Mouse (Mus musculus): ENCODE data around the gene Ctnna2.

Ctnna2 gene

DNA sequence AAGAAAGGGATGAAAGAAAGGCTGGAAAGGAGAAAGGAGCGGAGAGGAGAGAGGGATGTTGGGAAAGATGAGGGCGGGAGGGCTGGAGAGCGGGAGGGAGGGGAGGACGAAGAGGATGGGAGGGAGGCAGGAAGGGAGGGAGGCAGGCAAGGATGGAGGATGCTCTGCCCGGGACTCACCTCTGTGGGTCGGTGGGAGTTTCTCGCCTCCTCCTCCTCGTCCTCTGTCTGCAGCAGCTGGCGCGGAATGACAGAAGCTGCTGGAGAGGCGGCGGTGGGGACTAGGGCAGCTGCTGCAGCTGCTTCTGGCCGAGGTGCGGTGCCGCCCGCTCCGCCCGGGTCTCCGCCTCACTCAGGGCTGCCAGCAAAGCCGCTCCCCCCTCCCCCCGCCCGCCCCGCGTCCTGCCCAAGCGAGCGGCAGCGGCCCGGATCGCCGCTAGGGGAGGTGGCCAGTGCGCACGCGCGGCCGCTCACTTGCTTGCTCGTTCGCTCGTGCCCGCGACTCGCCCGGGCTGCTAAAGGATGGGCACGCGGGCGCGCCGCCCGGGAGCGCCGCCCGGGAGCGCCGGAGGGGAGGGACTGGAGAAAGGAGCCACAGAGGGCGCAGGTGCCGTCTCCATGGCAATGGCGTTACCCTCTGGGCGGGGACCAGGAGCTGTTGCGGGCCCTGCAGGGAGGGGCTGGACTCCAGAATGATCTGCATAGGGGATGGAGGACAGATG is at the start of gene Ctnna2:
Gene Ctnna2 (minus strand): TSS at position 459 of the 721 bp plus-strand sequence.
- peak; percentile 71 for DNase-seq (ENCODE audit: low spot score)

DNA sequence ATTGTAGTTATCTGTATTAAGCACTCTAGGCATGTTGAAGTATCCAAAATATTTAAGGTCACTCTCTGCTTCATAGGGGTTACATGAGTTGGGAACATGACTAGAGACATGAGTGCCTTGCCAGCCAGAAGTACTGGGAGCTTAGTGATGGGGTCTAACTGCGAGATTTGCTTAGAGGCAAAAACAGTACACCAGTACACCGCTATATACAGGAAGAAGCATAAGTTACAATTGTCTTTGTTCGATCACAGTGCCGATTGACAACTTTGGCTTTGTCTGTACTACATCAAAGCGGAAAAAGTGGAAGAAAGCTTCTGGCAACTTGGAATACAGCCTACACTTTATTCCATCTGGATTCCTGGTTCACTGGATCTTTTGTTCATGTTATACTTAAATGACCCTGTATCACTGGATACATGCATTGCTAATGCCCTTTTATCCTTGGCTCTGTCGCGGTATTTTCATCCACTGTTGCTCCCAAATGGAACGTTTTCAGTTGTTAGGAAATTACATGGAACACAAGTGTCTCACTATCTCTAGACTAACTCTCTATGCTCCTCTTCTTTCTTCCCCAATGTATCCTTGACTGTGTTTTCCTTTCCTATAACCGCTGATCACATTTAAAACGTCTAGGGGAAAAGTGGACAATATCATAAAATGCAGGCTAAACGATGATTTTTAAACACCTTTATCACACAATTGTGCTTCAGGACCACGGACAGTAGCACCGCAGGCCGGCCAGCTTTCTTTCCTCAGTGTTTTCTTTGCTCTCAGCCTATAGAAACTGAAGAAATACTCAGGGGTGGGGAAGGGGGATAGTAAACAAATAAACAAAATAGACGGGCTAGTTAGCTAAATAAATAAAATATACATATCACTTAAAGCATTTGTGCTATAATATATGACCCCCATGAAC is 896 bp upstream of the Ctnna2 start:
- no peak for DNase-seq (ENCODE audit: low spot score)

DNA sequence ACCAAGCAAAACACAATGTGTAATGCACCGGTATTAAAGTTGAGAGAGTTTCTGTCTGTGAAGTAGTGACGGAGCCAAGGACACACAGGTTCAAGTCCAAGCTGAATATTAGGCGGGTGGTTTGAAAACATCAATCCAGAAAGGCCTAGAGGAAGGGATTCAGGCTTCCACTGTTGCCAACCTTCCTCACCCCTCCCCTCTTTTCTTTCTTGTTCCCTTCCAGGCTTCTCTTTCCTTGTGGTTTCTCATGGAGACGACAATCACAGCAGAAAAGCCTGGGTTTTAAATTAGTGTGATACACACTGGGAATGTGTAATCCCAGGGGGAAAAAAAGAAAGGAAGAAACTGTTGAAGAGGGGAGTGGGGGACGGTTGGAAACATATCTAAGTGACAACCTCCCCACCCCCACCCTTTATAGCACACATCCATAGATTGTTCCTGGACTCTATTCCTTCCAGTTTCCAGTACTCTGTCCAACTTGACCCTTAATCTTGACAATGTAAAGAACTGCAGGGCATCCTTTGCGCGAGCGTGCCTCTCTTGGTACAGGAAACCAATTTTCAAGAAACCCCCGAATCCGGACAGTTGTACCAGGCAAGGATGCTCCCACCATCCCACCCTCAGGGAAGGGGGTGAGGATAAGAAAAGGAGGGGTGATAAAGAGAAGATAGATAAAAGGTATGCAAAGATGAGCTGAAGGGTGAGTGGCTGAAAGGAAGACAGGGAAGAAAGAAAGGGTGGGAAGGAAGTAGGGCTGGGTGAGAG is 841 bp downstream of the Ctnna2 start:
- no peak for DNase-seq (ENCODE audit: low spot score)

DNA sequence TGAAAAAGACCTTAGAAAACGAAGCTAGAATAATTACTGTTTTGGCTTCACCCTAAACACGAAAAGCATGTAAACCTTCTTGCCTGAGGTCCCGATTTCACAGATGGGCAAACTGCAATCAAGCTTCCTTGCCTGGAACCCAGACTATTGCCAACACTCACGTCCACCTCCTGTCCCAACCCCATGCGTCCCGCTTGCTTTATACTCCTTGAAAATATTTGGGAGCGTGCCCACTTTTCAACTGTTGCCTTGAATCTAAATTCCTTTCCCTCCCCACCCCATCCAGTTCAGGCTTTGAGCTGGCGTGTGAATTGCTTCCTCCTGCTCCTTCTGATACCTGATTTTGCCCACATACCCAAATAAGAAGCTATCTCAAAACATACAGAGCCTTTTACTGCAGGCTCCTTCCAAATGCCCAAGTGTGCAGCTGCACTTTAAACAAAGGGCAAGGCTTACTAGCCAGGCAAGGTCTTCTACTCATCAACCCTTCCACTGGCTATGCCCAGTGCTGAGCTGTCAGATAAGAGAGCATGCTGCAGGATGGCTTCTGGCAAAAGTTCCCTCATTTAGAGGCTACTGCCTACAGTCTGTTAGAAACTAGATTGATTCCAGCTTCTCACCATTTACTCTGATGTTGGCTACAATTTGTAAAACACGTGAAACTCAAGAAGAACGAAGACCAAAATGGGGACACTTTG is 8.8 kb downstream of the Ctnna2 start:
- no peak for DNase-seq (ENCODE audit: low spot score)

DNA sequence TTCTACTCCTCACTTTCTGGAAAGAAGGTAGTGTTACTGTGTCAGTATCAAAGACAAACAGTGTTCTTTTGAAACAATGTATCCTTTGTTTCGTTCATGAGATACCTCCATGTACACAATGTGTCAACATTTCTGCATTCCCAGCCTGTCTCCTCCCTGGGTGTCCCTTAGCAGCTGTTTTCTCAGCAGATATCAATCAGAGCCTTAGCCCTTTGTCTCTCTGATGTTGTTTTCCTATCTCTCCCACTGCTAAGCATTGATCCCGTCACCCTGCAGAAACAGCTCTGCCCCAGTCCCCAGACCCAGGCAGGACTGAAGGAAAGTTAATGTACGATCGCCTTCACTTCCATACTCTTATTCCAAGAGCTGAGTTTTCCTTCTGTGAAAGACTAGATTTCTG is 9.7 kb downstream of the Ctnna2 start:
- no peak for DNase-seq (ENCODE audit: low spot score)

DNA sequence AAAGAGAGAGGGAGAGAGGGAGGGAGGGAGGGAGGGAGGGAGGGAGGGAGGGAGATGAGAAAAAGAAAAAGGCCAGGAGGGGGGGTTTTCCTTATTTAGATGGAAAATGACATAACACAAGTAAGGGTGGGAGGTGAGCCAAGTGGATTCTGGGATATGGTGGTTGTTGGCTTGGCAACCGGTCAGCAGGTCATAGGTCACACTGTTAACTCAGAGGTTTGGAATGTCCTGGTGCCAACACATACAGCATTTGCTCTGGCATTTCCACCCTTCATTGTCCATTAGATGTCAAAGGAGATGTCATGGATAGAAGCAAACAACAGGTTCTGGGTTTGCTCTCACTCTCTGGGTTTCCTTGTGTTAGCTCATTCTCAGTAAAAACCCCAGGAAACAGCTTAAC is 17.5 kb downstream of the Ctnna2 start:
- no peak for DNase-seq (ENCODE audit: low spot score)

DNA sequence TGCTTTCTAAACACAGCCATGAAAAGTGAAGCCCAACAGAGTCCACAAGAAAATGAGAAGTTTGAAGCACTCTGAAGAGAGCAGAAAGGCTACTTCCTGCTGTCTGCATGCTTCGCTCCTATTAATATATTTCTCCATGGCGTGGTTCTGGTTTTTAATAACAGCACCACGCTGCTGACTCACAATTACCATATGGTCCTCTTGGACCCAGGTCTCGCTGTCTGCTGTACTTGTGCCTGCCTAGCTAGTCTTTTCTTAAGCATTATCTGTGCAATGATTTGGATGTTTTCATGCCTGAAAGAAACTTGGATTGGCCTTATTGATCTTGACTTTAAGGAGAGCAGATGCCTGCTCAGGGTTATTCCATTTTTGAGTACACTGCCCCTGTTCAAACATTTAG is 28.2 kb downstream of the Ctnna2 start:
- peak; percentile 29 for DNase-seq (ENCODE audit: low spot score)

DNA sequence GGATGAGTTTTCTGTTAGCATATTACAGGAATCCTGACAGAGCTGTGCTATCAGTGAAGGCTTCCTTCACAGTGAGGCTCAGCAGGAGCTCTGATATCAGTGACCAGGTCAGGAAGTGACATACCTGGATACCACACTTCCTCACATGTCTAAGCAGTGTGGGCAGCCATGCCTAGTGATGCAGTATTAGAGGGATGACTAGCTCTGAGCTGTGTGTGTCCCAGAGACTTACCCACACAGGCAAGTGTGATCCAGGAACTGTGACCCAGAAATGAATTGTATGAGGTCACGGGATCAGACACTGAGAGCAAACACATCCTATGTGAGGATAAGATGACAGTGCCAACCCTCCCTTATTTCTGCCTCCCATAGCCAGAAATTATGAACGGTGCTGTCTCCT is 28.8 kb downstream of the Ctnna2 start:
- no peak for DNase-seq (ENCODE audit: low spot score)

DNA sequence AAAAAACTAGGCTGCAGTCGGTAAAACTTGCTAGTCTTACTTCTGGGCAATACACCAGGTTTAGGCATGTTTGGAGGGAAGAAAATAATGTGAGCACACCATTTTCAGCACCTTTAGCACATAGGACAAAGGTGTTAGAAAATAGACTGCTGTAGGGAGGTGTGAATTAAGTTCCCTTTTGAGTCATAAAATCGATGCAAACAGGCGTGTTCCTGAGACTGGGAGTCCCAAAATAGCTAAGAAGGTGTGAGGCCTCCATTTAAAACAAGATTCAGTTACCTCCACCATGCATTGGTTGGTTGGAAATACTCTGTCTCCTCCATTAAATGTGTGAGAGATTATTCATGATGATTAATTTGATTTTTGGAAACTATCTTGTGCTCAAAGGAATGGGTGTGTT is 50.1 kb downstream of the Ctnna2 start:
- no peak for DNase-seq (ENCODE audit: low spot score)

DNA sequence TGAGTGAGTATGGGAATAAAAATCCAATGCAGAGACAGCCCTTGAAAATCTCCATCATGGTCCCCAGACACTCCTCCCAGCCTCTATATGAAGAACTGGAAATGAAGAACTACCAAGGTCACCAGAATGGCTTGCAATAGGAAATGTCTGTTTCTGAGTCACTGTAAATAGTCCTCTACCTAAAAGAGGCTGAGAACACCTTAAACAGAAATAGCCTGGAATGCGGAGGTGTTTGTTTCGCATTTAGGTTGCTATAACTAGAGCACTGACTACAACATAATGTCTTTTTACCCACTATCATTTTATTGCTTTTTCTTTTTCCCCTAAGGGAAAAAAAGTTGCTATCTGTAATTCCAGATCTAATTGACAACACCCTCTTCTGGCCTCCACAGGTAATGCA is 106.3 kb downstream of the Ctnna2 start:
- no peak for DNase-seq (ENCODE audit: low spot score)

DNA sequence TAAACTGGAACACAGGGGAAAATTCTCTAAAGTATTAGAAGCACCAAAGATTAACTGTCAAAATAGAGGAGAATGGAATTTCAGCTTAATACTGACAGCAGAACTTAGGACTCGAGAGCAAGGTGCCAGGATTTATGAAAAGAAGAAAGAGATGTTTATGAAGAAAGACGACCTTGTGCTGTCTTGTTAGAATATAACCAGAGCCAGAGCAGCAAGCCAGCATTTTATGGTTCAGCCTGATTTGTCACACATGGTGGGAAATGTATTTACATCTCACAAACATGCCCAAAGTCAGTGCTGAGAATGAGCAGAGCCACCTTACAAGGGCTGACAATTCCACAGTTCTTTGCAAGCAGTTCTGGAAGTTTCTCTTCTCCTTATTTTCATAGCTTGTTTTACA is 110.2 kb downstream of the Ctnna2 start:
- DNase-seq (ENCODE audit: low spot score), result no peak

DNA sequence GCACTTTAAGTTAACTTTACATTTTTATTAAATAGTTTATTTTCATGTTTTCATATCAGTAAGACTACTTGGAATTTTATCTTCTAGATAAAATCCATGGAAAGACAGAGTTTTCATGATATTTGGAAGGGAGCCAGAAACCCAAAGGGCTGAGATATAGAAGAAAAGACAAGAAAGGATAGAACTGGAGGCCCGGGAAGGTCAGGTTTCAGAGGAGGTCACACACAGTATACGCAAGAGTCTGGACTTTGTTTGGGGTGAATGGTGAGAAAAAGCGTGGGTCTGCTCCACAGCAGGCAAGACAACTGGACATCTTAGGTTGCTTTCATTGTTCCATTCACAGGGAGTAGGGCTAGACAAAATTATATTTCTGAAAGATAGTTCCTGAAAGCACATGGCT is 111.4 kb downstream of the Ctnna2 start:
- DNase-seq (ENCODE audit: low spot score), result no peak

DNA sequence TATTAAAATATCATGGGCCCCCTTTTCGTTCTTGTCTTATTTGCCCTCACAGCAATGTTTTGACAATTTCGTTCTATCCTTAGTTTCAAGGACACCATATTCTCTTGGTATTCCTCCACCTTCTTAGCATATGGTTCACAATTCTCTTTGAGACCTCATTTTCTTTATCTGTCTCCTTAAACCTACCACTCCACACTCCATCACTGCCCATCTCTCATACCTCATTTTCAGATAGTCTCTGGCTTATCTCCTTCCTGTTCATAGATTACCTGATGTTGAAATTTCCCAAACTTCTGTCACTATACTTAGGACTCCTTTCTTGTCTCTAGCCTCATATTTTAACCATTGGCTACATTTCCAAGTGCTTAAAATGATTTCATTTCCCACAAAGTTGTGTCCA is 116.1 kb downstream of the Ctnna2 start:
- no peak for DNase-seq (ENCODE audit: low spot score)

DNA sequence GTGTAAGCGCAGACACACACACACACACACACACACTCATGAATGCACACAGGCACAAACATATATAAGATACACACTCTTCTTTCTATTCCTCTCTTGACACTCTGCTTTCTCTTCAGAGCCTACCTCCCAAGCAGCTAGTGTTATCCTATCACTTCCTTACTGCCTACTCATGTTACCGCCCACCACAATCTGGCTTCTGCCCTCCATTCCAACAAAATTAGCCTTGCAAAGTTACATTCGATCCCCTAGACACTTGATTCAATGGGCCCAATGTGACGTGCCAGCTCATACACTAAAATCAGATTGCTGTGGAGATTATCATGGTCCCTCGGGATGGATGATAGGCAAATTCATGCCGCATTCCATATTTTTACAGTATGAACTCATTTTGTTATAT is 116.7 kb downstream of the Ctnna2 start:
- peak; percentile 38 for DNase-seq (ENCODE audit: low spot score)

DNA sequence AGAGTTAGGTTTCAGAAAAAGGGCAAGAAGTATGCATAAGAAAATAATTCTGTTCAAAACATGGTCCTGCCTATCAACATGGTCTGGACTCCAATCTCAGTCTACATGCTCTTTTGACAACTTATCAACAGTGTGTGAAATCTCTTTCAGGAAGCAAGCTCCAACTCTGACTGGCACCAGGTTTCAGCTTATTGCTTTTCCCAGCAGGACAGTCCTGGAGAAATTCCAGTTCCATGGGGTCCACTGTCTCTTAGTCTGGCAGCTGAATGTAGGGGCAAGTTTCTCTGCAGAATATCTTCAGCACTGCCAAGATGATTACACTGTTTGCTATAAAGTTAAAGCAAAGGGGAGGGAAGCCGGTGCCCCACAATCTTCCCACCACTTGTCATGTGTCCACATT is 130.1 kb downstream of the Ctnna2 start:
- DNase-seq (ENCODE audit: low spot score), result no peak

DNA sequence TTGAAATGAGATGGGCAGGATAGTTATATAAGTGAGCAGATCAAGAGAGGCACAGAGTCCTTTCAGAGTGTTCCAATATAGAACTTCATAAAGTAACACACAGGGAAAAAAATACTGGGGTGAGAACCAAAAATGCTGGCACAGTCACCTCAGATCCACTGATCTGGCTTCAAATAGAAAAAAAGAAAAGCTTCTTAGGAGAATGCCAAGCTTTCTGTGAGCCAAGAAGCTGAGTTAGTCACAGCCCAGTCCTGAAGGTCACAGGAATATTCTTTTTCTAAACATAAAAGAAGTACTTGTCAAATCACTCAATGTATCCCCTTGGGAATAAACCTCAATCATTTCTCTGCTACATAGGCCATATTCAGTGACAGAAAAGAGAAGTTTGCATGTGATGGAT is 130.7 kb downstream of the Ctnna2 start:
- DNase-seq (ENCODE audit: low spot score), result no peak

DNA sequence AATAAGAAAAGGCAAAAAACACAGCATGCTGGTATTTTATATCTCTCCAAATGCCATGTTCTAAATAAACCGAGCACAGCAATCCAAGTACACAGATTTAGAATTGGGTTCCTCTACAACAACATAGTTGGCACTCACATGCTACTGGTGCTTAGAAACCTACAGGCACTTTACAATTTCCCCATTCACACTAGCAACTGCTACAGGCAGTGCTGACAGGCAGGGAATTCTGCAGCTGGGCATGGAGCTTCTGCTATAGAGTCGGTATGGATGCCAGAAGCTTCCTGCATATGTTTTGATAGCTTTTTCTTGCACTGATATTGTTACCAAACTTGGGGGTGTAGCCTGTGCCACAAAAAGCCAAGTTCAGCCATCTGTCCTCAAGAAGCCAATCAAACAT is 131.8 kb downstream of the Ctnna2 start:
- DNase-seq (ENCODE audit: low spot score), result peak; percentile 8

DNA sequence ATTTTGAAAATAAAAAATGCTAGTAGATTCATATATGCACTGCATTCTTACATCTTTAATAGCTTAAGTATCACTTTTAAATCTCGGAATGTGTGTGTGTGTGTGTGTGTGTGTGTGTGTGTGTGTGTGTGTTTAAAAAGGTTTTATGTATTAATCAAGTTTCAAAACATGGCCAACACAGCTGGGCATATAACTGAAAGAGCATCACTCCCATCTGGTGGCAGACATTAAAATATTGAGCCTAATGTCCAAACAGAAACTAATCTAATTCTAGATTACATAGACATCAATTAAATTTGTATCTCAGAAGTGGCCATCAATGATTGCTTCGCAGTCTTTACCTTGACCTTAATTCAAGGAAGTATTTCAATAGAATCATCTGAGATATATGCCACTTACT is 140.4 kb downstream of the Ctnna2 start:
- no peak for DNase-seq (ENCODE audit: low spot score)

DNA sequence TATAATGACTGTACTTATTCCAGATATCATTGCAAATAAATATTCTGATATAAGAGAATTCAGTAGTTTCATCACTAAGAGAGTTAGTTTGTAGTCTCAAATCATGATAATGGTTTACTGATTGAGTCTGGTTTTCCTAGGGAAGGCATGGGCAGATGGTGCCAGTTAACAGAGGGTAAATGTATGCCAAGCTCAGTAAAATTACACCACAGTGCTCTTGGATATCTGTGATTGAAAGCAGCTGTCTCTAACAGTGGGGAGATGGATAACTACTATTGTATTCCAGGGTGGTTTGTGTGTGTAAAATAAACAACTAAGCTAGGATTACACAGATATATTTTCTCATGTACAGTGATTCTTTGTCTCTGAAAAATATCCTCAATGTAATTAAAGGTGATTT is 140.8 kb downstream of the Ctnna2 start:
- DNase-seq (ENCODE audit: low spot score), result peak; percentile 32

DNA sequence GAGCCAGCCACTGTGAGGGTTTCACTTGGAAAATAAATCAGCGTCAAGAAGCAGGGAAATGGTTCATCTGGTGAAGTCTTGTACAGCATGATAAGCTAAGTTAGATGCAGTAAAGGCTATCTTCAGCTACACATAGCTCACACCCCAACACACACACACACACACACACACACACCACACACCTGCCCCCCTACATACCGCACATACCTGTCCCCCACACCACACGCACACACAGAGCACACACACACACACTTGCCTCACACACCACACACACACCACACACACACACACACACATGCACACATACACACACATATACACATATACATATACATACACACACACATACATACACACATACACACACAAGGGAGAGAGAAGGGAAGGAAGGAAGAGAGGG is 142.0 kb downstream of the Ctnna2 start:
- no peak for DNase-seq (ENCODE audit: low spot score)

DNA sequence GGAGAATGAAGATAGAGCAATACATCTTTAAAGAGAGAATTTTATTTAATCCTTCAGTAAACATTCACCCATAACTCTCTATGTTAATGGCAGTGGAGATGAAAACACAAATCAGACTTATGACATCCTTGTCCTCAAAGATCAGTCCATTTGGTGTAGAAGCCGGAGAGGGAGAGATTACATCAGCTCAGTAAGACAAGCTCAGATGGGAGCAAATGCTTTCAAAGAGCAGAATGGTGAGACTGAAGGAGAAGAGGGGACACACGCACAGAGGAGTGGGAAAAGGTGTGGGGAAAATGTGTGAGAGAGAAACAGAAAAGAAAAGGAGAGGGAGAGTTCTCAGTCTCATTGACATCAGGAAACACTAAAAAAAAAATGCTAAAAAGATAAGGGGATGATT is 144.8 kb downstream of the Ctnna2 start:
- no peak for DNase-seq (ENCODE audit: low spot score)

DNA sequence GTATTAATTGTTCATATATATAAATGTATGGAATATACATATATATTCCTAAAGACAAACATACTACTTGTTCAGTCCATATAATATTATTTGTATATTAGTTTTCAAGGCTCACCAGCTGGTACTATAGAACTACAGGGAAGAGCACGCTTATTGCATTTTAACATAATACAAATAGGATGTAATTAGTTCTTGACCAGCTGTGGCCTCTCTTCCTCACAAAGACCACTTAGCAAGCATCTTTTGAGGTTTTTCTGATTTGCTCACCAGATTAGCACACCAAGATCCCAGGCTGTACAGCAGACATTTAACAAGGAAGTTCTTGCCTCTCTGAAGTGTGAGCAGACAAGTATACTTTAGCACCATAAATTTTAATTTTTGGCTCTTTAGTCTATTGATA is 152.0 kb downstream of the Ctnna2 start:
- no peak for DNase-seq (ENCODE audit: low spot score)

All from layer of hippocampus, adult 9-10 months (tissue).